Mouse (Mus musculus): ENCODE measurements around the gene Pdcd1lg2. TPM values are rescaled to one million over a fixed set of nuclear protein-coding genes. Genes with fewer than 3 reads are reported as not detected.

Gene Pdcd1lg2
- polyA plus RNA-seq, 1 experiment from 2014 or later = 0.05 TPM

- no peaks in the 10 kb centered on the region for H3K36me3 ChIP-seq (ENCODE audit: control insufficient read depth, insufficient read depth, low read length)
- no peaks in the 10 kb centered on the region for H3K9me3 ChIP-seq (ENCODE audit: control insufficient read depth, low read length)
- no peak overlapping the region for H3K9ac ChIP-seq (ENCODE audit: low read length)
- no peak overlapping the region for H3K4me3 ChIP-seq (ENCODE audit: low read depth, low read length)
- no peak overlapping the region for H3K4me2 ChIP-seq (replicated peaks; ENCODE audit: low read depth)
- ATAC-seq (ENCODE audit: low FRiP score, low TSS enrichment) (no peak), DNase-seq (ENCODE audit: low spot score) (no peak)
- 33% methylated on average over 3 of the region's 3 CpGs for WGBS
- no peak overlapping the region for H3K27ac ChIP-seq (replicated peaks)
- H3K27me3 ChIP-seq (ENCODE audit: control insufficient read depth, insufficient read depth, low read length) = no peaks in the 10 kb centered on the region
- peaks cover 2% of the 10 kb centered on the region; the same call in 1 of the 2 replicates for H3K4me1 ChIP-seq (replicated peaks; ENCODE audit: control insufficient read depth, insufficient read depth)
- TF ChIP-seq EP300 (optimal IDR thresholded peaks at IDR 0.05) = no peak
- no peak for TF ChIP-seq CTCF (IDR thresholded peaks at IDR 0.05; ENCODE audit: low read depth)
These were observed 45.6 kb upstream of the Pdcd1lg2 start for GRCm38 (mm10) chr19:29365105-29365504.

- peak overlapping the region; percentile 71 for H3K27ac ChIP-seq (replicated peaks)
- H3K9ac ChIP-seq (ENCODE audit: low read length) = peak overlapping the region; percentile 63
- no peaks in the 10 kb centered on the region for H3K9me3 ChIP-seq (ENCODE audit: control insufficient read depth, low read length)
- peak overlapping the region; percentile 76 for H3K4me2 ChIP-seq (replicated peaks; ENCODE audit: low read depth)
- no peak for ATAC-seq (ENCODE audit: low FRiP score, low TSS enrichment)
- TF ChIP-seq CTCF (IDR thresholded peaks at IDR 0.05; ENCODE audit: low read depth) (no peak), EP300 (optimal IDR thresholded peaks at IDR 0.05) (no peak)
- no peak for DNase-seq (ENCODE audit: low spot score)
- H3K27me3 ChIP-seq (ENCODE audit: control insufficient read depth, insufficient read depth, low read length) = no peaks in the 10 kb centered on the region
- H3K4me1 ChIP-seq (replicated peaks; ENCODE audit: control insufficient read depth, insufficient read depth) = no peaks in the 10 kb centered on the region; the same call in 1 of the 2 replicates
- no peaks in the 10 kb centered on the region for H3K36me3 ChIP-seq (ENCODE audit: control insufficient read depth, insufficient read depth, low read length)
- peak overlapping the region; percentile 62 for H3K4me3 ChIP-seq (ENCODE audit: low read depth, low read length)
- 46% methylated on average over 20 of the region's 20 CpGs for WGBS
These were observed 44.3 kb upstream of the Pdcd1lg2 start for GRCm38 (mm10) chr19:29366226-29366968.

GRCm38 (mm10) chr19:29366969-29367622 lies 43.6 kb upstream of the Pdcd1lg2 start, which contains the start of the genes Plgrkt and Cd274:
Gene Plgrkt (minus strand): TSS chr19:29367390.
Gene Cd274 (plus strand): TSS chr19:29367455.
- peak within 1 kb of the TSS; percentile 63 for H3K9ac ChIP-seq (ENCODE audit: low read length)
- H3K27ac ChIP-seq (replicated peaks) = peak within 1 kb of the TSS; percentile 71
- no peaks in the 10 kb centered on the region for H3K4me1 ChIP-seq (replicated peaks; ENCODE audit: control insufficient read depth, insufficient read depth)
- no peak for TF ChIP-seq EP300 (optimal IDR thresholded peaks at IDR 0.05)
- TF ChIP-seq CTCF (IDR thresholded peaks at IDR 0.05; ENCODE audit: low read depth) = no peak
- peak; percentile 87 for DNase-seq (ENCODE audit: low spot score)
- no peaks in the 10 kb centered on the region for H3K9me3 ChIP-seq (ENCODE audit: control insufficient read depth, low read length)
- H3K36me3 ChIP-seq (ENCODE audit: control insufficient read depth, insufficient read depth, low read length) = no peaks in the 10 kb centered on the region
- peak within 1 kb of the TSS; percentile 62 for H3K4me3 ChIP-seq (ENCODE audit: low read depth, low read length)
- 1% methylated on average over 26 of the region's 26 CpGs for WGBS
- no peaks in the 10 kb centered on the region for H3K27me3 ChIP-seq (ENCODE audit: control insufficient read depth, insufficient read depth, low read length)
- peak within 1 kb of the TSS; percentile 76 for H3K4me2 ChIP-seq (replicated peaks; ENCODE audit: low read depth)
- ATAC-seq (ENCODE audit: low FRiP score, low TSS enrichment) = peak; percentile 79

GRCm38 (mm10) chr19:29368041-29368440 lies 42.7 kb upstream of the Pdcd1lg2 start:
- no peak for ATAC-seq (ENCODE audit: low FRiP score, low TSS enrichment)
- Histone ChIP-seq H3K27ac (replicated peaks) (no peak overlapping the region), H3K4me1 (replicated peaks; ENCODE audit: control insufficient read depth, insufficient read depth) (no peaks in the 10 kb centered on the region), H3K9me3 (ENCODE audit: control insufficient read depth, low read length) (no peaks in the 10 kb centered on the region), H3K27me3 (ENCODE audit: control insufficient read depth, insufficient read depth, low read length) (no peaks in the 10 kb centered on the region), H3K9ac (ENCODE audit: low read length) (no peak overlapping the region), H3K36me3 (ENCODE audit: control insufficient read depth, insufficient read depth, low read length) (no peaks in the 10 kb centered on the region), H3K4me2 (replicated peaks; ENCODE audit: low read depth) (no peak overlapping the region), H3K4me3 (ENCODE audit: low read depth, low read length) (no peak overlapping the region)
- no peak for TF ChIP-seq CTCF (IDR thresholded peaks at IDR 0.05; ENCODE audit: low read depth)
- TF ChIP-seq EP300 (optimal IDR thresholded peaks at IDR 0.05) = no peak
- WGBS = 87% methylated on average over 2 of the region's 2 CpGs
- DNase-seq (ENCODE audit: low spot score) = no peak

- WGBS = 85% methylated on average over 3 of the region's 3 CpGs
- TF ChIP-seq CTCF (IDR thresholded peaks at IDR 0.05; ENCODE audit: low read depth) (no peak), EP300 (optimal IDR thresholded peaks at IDR 0.05) (no peak)
- no peaks in the 10 kb centered on the region for H3K36me3 ChIP-seq (ENCODE audit: control insufficient read depth, insufficient read depth, low read length)
- H3K27me3 ChIP-seq (ENCODE audit: control insufficient read depth, insufficient read depth, low read length) = no peaks in the 10 kb centered on the region
- ATAC-seq (ENCODE audit: low FRiP score, low TSS enrichment) (no peak), DNase-seq (ENCODE audit: low spot score) (no peak)
- H3K27ac ChIP-seq (replicated peaks) = no peak overlapping the region
- H3K4me2 ChIP-seq (replicated peaks; ENCODE audit: low read depth) = no peak overlapping the region
- no peaks in the 10 kb centered on the region for H3K9me3 ChIP-seq (ENCODE audit: control insufficient read depth, low read length)
- H3K4me3 ChIP-seq (ENCODE audit: low read depth, low read length) = no peak overlapping the region
- no peak overlapping the region for H3K9ac ChIP-seq (ENCODE audit: low read length)
- no peaks in the 10 kb centered on the region for H3K4me1 ChIP-seq (replicated peaks; ENCODE audit: control insufficient read depth, insufficient read depth)
These were observed 41.9 kb upstream of the Pdcd1lg2 start for GRCm38 (mm10) chr19:29368671-29369309.

Data from stomach, postnatal 0 days (tissue).